Mouse (Mus musculus): ENCODE measurements around the gene Gng12.

Gene Gng12

DNA sequence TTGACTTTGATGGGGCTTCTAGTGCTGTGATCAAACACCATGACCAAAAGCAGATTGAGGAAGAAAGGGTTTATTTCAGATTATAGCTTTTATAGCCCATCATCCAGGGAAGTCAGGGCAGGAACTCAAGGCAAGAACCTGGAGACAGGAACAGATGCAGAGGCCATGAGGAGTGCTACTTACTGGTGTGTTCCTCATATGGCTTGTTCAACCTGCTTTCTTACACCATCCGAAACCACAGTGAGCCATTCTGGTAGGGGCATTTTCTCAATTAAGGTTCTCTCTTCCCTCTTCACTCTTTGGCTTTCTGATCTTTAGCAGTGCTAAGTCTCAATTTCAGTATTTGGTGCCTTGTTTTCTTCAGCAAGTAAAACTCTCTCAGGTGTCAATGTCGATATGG, 19.4 kb downstream of the Gng12 start:
- no peak for DNase-seq (ENCODE audit: low read depth in 1 of 2, low spot score in 2 of 2)

DNA sequence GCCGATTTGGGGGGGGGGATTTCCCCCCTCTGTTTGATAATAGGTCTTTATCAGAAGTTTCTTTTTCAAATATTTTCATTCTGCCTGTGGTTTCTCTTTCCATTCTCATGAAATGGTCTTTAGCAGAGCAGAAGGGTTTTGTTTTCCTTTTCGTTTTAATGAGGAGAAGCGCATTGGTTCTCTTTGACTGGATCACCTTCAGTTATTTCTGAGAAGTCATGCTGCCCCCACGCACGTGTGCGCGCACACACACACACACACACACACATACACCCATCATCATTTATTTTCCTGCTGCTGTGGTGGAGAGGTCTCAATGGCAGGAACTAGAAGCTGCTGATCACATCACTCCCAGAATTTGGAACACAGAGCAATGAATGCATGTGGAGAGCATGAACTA, 20.8 kb downstream of the Gng12 start:
- DNase-seq (ENCODE audit: low read depth in 1 of 2, low spot score in 2 of 2) = no peak

DNA sequence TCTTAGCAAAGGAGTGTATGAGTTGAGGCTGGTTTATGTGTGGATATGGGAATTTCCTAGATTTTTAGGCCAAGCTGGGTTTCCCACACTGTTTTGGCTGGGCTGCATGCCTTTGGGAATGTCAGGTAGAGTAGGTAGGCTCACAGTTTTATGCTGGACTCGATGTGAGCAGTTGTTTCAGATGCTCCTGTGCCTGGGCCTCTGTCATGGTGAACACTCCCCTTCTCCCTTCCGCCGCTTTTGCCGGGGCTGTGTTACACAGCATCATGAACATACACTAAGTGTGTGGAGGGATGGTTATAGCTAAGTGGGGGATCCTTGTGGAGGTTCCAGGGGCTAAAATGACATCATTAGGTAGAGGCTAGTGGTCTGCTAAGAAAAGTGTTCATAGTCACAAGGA, 24.6 kb downstream of the Gng12 start:
- DNase-seq (ENCODE audit: low read depth in 1 of 2, low spot score in 2 of 2) = no peak

DNA sequence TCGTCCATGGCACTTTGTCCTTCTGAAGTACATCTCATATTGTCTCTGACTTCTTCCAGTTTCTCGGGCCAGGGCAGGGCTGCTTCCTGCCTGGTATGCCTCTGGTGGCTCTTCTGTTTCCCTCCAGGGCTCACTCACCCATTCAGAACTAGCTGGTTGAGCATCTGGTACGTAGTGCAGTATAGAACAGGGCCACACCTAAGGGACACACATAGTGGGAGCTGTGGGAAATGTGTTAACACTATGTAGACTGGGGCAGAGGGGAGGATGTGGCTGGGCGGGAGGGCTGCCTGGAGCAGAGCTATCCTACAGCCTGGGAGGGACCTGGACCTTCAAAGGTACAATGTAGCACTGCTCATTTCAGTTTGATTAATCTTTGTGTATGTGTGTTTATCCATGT, 25.6 kb downstream of the Gng12 start:
- no peak for DNase-seq (ENCODE audit: low read depth in 1 of 2, low spot score in 2 of 2)

DNA sequence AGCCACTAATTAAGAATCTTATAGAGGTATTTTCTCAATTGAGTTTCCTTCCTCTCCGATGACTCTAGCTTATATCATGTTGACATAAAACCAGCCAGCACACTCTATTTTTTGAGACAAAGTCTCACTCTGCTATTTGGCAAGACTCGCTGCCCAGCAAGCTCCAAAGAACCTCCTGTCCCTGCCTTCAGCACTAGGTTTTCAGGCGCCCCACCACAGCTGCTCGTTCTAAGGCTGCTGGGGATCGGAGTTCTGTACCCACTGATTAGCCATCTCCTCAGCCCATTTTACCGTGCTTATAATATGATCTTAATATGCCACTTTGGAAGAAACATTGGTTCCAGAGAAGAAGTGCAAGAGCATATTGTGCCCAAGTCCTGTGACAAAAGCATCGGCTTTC, 26.3 kb downstream of the Gng12 start:
- no peak for DNase-seq (ENCODE audit: low read depth in 1 of 2, low spot score in 2 of 2)

DNA sequence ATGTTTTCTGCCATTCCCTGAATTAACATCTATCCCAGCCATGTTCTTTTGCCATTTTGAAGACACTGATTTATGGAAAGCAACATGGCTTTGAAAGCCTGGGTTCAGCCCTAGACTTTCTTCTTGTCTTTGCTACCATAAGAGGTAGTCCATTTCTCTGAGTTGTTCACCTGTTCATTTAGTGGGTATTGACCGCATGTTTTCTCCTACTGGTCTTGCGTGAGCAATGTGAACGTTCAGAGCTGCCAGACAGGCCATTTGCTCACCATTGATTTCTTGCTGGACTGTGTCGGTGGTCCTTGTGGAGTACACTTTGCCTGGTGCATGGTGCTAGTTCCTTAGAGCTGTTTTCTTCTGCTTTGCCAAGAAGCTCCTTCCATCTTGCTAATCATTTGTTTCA, 27.7 kb downstream of the Gng12 start:
- DNase-seq (ENCODE audit: low read depth in 1 of 2, low spot score in 2 of 2) = no peak

DNA sequence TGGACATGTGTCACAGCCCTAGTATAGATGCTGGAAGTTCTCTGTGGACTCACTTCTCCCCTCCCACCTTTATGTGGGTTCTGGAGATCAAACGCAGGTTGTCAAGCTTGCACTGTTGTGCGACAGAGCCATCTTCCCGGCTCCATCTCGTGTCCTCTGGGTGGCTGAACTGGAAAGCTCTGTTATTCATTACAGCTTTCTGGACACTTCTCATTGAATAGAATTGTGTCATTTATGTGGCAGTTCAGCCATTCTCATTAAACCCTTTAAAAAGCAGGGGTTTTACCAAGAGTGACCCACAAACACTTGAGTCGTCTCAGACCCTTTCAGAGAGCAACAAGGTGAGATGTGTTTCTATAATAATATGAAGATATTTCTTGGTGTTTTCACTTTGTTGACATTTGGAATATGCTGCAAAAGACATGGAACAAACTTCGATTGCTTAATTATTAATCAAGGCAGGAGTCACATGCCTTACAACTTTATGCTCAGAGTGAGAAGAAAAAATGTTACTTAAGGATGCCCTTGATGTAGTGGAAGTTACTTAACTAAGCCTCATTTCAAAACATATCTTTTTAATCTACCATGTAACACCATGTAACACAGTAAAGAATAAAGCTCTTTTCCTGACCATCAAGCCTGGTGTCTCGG, 28.2 kb downstream of the Gng12 start:
- no peak for DNase-seq (ENCODE audit: low read depth in 1 of 2, low spot score in 2 of 2)

DNA sequence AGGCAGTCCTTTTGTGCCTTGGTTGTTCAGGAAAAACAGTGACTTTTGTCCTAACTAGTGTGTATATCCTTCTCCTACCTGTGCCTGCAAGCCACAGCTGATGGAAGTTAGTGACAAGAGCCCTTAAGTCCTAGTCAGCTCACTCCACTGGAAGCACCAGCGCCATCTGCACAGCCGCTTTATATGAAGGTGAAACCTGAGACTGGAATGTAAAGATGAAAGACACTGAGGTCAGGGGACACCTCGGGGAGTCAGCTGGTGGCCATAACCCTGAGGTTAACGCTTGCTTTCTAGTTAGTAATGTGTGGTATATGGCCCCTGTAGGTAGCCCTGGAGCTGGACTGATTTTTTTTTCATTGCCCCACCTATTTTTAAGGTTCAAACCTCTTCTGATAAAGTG, 30.1 kb downstream of the Gng12 start:
- DNase-seq (ENCODE audit: low read depth in 1 of 2, low spot score in 2 of 2) = no peak

DNA sequence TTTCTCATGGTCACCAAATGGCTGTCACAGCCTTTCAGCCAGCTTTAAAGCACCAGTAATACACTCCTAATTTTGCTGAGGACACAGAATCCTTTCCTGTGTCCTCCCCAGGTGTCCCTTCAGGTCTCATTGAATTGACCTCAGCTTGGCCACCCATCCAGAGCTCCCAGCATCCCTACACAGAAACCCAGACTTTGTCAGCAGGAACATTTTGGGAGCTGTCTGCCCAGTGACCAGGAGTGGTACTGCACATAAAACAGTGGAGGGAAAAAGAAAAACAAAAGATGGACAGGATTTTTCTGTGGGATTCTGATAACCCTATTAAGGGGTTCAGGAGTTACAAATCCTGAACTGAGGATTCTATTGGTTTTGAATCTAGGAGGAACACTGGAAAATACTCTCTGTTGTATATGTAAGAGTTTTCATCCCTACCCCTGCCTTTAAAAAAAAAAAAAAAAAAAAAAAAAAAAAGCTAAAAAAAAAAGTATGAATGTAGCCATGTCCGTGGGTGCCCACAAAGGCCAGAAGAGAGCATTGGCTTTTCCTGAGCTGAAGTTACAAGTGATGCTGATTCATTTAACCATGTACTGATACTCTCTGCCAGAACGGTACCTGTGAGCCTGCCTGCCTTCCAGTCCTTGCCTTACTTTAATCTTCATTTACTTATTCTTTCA, 32.9 kb downstream of the Gng12 start:
- DNase-seq (ENCODE audit: low read depth in 1 of 2, low spot score in 2 of 2) = no peak

DNA sequence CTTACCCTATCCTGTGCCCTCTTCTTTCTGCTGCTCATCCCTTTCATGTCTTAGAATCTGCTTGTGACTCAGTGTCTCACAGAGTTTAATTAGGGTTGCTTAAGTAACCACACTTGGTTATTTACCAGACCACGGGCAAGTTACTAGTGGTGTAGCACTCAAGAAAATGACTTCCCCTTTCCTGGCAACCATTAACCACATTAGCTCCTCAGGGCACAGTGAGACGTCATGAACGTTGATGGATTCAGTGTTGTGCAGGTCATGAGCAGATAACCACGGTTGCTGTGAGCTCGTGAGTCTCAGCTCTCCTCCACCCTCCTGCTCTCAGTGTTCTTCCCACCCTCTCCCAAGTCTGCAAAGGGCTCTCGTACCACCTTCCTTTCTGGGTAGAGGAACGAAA, 33.5 kb downstream of the Gng12 start:
- peak; percentile 53 to 54 for DNase-seq (ENCODE audit: low read depth in 1 of 2, low spot score in 2 of 2)

DNA sequence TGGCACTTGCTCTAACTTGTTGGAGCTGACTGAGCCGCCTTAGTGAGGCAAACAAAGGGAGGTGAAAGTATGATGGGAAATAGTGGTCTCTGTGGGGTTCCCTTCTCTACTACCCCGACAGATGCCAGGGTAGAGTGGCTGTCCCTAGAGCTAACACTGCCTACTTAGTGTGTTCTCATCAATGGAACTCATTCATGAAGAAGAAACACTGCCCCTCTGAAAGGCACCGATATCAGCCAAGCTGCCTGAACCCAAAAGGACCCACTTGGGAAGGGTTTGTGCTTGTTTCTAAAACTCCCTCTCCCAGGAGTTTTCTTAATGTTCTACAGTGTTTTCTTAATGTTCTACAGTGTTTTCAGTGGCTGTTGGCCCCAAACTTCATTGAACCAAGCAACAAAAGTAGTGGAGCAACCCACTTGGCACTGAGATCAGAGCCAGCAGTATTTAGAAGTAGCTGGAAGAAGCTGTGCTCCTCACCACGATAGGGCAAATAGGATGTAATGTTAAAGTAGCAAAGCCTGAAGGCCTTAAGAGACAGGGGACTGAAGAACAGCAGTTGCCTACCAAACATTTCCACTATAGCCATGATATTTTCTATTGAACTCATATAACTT, 36.1 kb downstream of the Gng12 start:
- DNase-seq (ENCODE audit: low read depth in 1 of 2, low spot score in 2 of 2) = no peak

DNA sequence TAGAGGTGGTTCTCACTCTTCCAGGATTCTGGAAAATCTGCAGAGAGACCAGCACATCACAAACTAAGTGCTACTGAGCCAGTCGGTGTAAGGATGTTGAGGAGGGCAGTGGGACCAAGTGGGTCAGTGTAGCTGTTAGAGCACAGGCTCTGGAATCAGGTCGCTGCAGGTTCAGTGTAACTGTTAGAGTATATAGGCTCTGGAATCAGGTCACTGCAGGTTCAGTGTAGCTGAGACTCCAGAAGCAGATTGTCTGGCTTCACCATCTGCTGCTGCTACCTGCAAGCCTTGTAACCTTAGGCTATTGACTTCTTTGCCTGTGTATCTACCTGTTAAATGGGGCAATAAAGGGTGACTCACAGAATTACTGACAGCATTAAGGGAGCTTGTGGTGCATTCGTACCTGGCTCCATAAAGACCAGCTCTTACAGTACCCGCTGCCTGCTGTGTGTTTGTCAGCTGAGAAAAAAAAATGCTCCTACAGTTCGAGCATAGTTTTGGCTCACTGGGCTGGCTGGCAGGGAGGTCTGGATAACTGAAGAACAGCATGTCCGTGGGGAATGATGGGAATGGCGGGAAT, 44.5 kb downstream of the Gng12 start:
- no peak for DNase-seq (ENCODE audit: low read depth in 1 of 2, low spot score in 2 of 2)

DNA sequence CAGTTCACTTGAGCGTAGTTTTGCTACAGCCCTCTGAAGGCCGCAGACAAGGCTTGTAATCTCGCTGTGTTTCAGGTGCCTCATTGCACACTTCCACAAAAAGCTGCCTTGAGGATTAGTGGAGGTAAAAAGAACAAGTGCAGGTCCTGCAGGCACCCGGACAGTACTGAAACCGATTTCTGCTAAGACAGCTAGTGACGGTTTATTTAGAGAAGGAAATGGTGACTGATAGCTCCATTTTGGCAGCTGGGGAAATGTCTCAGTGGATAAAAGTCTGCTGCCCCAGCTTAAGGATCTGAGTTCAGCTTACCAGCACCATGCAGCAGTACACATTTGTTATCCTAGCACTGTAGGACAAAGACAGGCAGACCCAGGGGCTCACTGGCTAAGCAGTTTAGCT, 45.6 kb downstream of the Gng12 start:
- DNase-seq (ENCODE audit: low read depth in 1 of 2, low spot score in 2 of 2) = no peak

DNA sequence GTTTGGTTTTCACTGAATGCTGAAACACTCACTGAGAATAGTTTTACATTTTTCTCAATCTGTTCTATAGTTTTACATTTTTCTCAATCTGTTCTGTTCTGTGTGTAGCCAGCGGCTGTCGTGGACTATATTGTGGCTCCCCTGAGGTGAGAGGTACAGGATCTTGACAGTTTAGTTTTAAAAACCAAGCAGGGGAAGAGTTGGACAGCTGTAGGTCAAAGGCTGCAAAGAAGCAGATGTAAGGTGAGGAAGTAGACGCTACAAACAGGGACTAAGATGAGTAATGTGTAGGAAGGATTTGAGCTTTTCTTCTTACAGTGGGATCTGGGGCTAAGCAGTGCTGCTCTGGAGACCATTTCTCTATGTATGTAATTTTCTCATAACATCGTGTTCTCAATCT, 46.6 kb downstream of the Gng12 start:
- no peak for DNase-seq (ENCODE audit: low read depth in 1 of 2, low spot score in 2 of 2)

DNA sequence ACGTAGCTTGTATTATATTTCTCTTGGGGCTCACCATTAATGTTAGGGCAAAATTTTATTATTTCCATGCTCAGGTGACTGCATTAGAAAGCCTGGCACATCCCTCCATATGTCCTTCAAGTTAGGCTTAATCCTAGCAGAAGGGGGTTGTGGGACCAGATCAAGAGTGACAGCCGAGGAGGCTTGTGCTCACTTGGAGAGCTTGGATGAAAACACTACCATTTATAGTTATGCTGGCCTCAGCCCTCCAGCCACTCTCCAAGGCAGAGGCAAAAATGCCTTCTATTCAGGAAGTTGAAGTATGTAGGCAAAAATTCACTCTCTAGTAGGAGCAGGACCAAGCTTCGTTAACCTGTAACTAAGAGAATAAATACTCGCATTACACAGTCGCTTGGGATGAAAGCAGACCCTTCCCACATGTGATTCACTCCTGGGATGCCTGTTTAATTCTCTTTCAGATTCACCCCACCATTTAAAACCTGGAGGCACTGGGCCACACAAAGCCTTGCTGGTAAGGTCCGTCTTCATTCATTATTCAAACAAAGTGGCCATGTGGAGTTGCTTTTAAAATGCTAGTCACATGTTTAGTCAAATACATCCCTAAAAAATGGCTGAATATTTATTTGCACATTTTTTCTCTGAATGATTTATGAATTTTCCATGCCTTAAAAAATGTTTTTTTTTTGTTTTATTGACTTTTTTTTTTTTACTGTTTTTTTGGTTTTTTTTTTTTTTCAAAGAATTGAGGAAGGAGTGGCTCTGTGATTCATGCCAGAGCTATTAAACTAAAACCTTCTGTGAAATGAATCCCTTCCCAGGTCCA, 47.4 kb downstream of the Gng12 start:
- DNase-seq (ENCODE audit: low read depth in 1 of 2, low spot score in 2 of 2) = no peak

DNA sequence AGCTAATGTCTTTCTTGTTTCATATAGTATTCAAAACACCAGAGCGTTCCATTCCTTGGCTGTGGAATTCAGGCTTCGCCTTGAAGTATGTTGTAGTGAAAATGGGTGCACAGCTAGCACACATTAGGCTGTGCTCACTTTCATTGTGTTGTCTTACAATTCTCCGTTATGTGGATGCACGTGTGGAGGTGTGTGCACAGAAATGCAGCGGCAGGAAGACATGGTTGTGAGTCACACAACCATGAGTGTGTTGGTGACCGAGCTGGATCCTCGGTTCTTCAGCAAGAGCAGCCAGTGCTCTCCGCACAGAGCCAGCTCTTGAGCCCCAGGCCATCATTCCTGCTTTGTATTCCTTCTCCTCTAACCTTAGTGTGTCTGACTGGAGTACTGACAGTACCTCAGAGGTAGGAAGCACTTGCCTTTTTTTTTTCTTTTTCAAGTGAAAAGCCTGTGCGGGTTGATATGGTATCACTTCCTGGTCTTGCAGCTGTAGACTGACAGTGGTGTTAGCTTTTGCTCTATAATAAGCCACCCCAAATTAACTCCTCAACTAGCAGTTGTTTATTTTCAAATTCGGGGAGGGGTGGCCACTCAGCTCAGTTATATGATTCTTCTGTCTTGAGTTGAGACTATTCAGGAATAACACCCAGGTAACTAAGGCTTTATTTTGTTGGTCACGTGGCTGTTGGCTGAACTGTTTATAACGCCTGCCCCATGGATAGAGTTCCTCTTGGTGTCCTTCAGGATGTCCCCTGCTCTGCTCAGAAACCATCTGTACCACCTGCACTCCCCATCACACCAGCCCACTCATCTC, 48.2 kb downstream of the Gng12 start:
- DNase-seq (ENCODE audit: low read depth in 1 of 2, low spot score in 2 of 2) = no peak

DNA sequence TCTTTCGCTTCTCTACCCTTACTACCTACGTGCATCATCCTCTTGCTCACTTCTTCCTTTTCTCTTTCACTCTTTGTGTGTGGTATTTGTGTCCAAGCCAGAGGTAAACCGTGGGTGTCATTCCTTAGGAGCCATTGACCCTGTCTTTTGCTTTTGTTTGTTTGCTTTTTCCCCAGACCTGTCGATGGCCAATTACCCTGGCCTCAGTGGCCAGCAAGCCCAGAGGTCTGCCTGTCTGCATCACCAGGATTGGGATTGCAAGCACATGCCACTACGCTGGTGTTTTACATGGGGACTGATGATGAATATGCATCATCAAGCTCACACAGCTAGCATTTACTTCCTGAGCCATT, 48.8 kb downstream of the Gng12 start:
- no peak for DNase-seq (ENCODE audit: low read depth in 1 of 2, low spot score in 2 of 2)

DNA sequence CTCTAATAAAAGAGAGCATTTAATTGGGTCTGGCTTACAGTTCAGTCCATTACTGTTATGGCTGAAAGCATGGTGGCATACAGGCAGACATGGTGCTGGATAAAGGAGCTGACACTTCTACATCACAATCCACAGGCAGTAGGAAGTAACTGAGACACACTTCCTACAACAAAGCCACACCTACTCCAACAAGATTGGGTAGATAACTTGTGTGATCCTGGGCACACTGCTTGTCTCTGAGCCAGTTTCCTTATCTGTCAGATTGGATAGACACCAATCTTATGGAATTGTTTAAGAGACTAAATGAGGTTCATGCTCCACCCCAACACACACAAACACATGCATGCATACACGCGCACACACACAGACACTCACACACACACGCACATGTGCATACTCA, 51.9 kb downstream of the Gng12 start:
- DNase-seq (ENCODE audit: low read depth in 1 of 2, low spot score in 2 of 2) = no peak

DNA sequence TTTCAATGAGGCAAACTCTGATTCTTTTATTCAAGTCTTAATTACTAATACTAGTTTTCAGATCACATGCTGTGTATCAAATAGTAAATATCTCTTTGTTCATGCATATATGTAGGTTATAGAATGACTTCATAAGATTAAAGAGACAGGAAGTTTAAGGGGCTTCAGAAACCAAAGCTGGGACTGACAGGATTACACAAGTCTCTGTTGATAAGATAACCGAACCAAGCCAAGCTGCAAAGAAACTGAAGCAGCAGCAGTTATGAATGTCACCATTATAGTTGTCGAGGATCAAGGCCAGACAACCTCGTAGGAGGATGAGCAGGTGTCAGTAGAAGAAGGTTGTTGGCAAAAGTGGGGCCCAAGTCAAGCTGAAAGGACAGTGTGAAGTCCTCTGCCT, 52.7 kb downstream of the Gng12 start:
- DNase-seq (ENCODE audit: low read depth in 1 of 2, low spot score in 2 of 2) = no peak

DNA sequence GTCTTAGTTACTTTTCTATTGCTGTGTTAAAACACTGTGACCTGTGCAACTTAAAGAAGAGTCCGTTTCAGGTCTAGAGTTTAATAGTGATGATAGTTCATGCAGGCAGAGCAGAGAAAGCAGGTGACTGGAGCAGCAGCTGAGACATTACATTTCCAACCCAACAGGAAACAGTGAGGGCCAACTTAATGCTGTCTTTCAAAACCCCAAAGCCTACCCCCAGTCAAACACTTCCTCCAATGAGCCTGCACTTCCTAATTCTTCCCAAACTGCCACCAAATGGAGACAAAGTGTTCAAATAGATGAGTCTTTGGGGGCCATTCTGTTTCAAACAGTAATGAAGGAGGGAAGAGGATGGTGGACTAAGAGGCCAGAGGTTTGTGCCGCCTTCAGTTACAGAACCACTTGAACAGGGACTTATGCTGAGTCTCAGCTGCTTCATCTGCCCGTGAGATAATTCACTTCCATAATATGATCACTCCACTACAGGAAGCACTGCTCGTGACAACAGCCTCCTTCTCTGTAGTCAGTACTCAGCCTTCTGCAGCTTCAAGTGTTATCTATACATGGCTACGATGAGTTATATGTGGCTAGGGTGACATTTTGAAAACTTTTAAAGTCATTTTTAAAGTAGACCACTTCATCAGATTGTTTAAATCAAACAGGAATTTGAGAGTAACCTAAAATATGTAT, 55.7 kb downstream of the Gng12 start:
- DNase-seq (ENCODE audit: low read depth in 1 of 2, low spot score in 2 of 2) = no peak

Data from monocyte, adult 2 months (primary cell).